Mouse (Mus musculus) brain, embryonic 14.5 days (tissue): ENCODE measurements around the gene Card10.

Experiments
- CTCF ChIP-seq: fragments of 200-500 bp; IDR thresholded peaks from 2 replicates; pipeline ENCODE4 v1.5.1; 2012; ENCODE audit warnings: inconsistent platforms, mild to moderate bottlenecking, moderate library complexity, borderline replicate concordance; ENCODE audit not compliant: insufficient read depth, insufficient read length; ENCODE audit errors: extremely low read depth
- POLR2A ChIP-seq: fragments of 200-500 bp; IDR thresholded peaks from 2 replicates; pipeline ENCODE4 v1.6.1; 2012; ENCODE audit warnings: mild to moderate bottlenecking, inconsistent platforms, borderline replicate concordance; ENCODE audit not compliant: poor library complexity, insufficient read depth, insufficient read length, severe bottlenecking; ENCODE audit errors: extremely low read depth

GRCm38 (mm10) chr15:78831720-78832657 lies 29.1 kb upstream of the Card10 start:
- TF ChIP-seq POLR2A = no peak
- no peak for TF ChIP-seq CTCF
